Mouse (Mus musculus) CD4-positive helper T cell, adult 2 months (primary cell): Measurements from ENCODE around the gene D17H6S53E.

Experiments used
- DNase-seq: peaks from one replicate; pipeline ENCODE4 v3.0.0-alpha.2; 2012; ENCODE audit warnings: low read depth, missing footprints, low spot score

The D17H6S53E gene

DNA sequence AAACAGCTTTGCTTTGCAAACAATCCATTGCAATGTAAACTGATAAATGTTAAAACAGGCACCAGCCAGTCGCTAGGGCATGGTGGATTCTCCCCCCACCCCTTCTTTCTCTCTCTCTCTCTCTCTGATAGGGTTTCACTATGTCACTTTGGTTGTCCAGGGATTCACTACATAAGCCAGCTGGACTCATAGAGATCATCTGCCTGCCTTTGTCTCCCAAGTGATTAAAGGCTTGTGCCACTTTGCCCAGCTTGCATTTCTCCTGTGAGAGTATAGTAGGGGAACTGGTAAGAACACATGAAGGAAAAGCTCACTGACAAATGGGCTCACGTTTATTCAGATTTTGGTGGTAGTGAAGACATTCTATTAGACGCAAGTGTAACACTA, 6.0 kb downstream of the D17H6S53E start:
- DNase-seq: no peak

DNA sequence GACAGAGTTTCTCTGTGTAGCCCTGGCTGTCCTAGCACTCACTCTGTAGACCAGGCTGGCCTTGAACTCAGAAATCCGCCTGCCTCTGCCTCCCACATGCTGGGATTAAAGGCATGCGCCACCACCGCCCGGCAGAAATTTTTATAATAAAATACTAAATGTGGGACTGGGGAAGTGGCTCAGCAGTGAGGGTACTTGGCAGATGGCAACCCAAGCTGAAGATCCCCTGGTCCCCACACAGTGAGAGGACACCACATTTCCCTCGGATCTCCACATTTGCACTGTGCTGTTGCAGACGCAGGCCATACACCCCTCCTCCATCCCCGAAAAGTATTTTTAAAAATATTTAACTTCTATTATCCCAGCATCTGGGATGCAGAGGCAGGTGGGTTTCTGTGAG, 7.3 kb downstream of the D17H6S53E start:
- DNase-seq: no peak

DNA sequence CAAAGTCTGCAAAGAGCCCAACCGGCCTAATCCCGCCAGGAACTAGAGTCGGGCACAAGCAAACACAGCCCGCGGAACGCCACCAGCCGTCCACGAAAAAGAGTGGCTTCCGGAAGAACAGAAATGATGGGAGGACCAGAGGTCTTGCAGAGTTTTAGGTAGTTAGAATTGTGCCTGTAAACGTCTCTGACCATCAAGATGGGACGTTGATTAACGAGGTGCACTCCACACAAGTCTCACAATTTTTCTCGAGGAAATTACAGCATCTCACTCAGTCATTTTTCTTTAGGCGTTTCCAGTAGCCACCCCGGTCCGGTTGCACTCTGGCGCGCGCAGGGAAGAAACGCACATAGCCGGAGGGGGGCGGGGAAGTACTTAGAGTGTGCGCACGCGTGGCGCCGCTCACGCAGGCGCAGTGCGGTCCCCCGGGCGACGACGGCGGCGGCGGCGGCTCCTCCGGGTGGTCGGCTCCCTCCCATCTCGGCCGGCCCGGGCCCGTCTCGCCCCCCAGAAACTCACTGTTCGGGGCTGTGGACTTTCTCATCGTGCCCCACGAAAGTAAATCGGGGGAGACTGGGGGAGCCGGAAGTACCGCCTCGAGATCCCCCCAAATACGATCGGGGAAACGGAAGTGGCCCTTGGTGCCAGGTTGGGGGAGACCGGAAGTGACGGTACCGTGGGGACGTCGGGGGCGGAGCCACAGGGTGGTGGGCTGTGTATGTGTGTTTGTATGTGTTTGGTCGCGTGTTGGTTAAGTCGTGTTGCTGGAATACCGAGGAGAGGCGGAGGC, 8.8 kb downstream of the D17H6S53E start, which contains the start of gene Bag6:
Gene Bag6 (plus strand): TSS at position 378 of the 790 bp plus-strand sequence.
- peak; percentile 98 for DNase-seq

DNA sequence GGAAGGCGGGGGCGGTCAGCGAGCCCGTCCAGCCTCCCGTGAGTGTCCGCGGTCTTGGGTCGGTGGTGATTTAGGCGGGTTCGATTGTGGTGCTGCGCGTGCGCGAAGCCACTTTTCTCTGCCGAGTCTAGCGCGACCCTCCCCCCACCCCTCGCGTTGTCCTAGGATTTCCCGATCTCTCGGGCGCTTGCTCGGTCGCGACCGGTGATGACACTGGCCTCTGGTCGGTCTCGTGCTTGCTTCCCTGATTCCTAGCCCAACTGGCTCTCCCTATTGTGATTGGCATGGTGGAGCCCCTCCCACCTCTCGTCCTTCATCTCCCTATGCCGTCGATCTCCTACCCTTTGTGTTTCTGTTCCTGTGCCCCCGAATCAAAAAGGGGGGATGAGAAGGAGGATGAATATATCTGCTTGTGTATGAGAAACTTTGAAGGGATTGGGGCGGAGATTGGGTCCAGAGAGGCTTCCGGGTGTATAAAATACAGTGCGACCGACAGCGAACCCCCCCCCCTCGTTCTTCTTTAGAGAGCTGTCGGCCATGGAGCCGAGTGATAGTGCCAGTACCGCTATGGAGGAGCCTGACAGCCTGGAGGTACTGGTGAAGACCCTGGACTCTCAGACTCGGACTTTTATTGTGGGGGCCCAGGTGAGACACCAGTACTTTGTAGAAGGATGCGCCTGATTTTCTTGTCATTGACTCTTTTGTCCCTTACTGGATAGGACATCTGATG, 9.6 kb downstream of the D17H6S53E start:
- DNase-seq: no peak

DNA sequence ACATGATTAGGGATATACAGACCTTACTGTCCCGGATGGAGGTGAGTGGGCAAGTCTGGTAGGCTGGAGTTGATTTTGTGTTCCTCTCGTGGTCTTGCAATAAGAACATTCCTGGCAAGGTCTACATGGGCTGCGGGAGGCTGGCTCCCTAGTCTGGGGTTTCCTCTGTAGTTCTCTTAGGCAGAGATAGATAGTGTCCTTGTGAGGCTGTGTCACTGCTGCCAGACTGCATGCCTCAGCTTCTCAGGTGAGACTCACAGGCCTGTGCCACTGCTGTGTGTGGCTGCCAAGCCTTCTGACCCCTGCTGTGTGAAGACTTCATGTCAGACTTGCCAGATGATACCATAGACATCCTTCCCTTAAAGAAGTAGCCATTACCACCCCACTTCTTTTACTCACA, 13.1 kb downstream of the D17H6S53E start:
- DNase-seq: no peak

DNA sequence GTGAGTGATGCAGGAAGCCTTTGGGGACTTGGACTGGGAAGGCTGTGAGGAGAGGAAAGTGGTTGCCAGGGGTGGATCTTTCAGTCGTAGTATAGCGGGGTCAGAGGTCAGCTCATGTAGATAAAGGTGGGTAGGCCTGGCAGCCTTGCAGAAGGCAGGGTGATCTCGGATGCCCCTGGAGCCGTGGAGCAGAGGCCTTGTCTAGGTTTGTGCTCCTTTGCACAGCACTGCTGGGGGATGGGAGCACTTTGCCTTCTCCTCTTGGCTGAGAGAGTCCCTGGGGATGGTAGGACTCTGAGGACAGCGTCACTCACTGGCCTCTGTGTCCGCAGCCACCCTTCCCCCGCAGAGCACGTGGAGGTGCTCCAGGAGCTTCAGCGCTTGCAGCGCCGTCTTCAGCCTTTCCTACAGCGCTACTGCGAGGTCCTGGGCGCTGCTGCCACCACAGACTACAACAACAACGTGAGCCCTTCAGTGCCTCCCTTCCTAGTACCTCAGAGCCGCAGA, 14.4 kb downstream of the D17H6S53E start:
- DNase-seq: no peak

DNA sequence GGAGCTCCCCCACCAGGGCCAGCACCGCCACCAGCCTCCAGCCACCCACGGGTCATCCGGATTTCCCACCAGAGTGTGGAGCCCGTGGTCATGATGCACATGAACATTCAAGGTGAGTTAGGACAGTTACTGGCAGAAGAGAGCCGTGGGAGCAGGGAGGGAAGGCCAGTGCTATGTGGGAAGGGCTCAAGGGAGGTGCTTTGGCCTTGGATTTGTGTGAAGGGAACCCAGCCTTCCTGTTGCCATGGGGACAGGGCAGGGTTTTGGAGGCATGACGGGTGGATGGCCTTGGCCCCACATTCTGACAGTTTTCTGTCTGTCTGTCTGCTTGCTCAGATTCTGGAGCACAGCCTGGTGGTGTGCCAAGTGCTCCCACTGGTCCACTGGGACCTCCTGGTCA, 15.8 kb downstream of the D17H6S53E start:
- no peak for DNase-seq

DNA sequence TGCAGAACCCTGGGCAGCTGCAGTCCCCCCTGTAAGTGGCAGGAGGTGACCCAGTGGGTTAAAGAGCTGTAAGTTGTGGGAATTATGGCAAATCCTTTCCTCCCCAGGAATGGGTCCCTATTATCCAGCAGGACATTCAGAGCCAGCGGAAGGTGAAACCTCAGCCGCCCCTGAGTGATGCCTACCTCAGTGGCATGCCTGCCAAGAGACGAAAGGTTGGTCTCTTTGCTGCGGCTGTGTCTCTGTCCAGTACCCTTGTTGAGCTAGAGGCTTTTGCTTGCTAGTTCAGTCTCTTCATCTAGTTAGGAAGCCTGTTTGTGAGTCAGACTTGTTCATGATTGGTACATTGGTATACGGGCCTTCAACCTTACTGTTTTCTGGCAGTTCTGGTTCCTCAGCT, 20.0 kb downstream of the D17H6S53E start:
- DNase-seq: no peak

DNA sequence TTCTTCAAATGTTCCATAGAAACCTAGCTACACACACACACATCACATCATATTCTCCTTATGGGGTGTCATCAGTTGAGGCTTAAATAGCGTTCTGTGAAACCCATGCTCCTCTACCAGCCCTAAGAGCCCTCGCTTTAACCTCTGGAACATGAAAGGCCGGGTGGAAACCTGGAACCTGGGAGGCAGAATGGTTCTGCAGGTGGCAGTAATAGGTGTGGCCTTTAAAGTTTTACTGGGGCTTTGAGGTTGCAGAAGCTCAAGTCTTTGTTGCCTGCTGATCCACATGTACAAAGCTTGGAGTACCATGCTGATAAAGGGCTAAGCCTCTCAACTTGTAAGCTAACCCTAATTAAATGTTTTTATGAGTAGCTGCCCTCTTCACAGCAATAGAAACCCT, 21.2 kb downstream of the D17H6S53E start:
- DNase-seq: no peak

DNA sequence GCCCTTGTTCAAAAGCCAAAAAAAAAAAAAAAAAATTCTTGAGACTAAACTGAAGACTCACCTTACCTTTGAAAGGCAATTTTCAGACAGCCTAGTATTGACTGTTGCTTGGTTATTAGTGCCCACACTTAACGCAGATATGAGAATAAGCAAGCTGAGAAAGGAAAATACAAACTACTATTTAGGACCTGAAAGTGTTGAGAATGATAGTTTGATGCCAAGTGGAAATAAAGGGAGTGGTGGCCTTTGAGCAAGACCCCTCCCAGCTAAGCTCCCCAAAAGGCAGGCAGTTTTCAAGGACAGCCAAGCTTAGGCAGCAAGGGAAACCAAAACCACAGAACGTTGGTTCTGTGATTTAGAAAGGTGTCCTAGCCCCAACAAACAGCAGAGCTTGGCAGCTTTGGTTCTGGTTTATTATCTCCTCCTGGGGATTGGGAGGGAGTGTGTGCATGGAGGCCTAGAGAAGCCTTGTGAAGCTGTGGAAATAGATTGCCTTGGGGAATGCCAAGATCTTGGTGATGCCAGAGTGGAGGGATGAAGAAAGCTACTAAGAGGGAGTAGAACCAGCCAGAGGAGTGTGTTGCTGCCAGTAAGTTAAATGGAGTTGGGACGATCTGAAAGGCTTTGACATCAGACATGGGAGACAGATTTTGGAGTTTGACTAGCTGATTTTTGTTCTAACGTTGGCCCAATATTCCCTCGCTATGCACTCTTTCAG, 21.9 kb downstream of the D17H6S53E start:
- DNase-seq: no peak

DNA sequence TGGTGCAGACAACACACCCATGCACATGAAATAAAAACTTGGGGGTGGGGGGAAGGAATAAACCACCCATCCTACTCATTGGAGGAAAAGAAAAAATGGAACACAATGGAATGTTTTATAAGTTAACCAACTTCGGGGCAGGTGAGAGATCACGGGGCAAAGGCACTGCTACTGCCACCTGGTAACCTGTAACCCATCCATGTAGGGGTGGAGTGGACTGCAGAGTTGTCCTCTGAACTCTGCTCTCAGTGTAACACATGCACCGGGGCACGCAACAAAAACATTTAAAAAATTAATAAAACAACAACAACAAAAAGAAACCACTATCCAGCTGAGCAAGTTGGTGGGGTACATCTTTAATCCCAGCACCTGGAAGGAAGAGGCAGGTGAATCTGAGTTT, 25.9 kb downstream of the D17H6S53E start:
- DNase-seq: no peak

DNA sequence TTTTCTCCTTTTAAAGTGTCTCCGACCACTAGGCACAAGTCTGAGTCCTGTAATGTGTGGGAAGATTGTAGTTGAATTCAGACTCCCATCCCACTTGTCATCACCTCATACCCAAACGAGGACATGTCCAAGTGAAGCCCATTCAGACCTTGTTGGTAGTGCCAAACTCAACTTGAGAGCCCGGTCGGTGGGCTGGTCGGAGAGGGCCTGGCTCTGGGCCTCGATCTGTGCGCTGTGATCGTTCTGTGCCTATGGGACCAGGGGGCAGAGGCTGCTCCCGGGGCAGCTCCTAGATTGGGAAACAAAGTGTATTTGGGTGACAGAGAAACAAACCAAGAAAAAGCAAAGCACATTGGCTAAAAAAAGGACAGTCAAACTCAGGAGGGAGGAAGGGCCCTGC, 26.9 kb downstream of the D17H6S53E start:
- DNase-seq: no peak

DNA sequence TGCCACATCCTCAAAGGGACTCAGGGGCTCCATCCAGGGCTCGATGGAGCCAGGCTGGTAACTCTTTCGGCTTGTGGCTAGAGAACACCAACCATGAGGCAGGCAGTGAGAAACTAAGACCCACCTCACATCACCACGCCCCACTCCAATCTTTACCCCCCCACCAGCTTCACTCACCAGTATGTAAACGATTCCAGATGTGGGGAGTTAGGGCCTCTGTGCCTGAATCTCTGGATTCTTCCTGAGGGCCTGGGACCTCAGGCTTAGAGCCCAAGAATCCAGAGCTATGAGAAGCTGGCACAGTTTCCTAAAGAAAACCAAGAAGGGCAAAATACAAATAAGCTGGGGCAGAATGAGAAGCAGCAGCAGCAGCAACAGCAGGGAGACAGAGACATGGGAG, 27.8 kb downstream of the D17H6S53E start:
- DNase-seq: no peak

DNA sequence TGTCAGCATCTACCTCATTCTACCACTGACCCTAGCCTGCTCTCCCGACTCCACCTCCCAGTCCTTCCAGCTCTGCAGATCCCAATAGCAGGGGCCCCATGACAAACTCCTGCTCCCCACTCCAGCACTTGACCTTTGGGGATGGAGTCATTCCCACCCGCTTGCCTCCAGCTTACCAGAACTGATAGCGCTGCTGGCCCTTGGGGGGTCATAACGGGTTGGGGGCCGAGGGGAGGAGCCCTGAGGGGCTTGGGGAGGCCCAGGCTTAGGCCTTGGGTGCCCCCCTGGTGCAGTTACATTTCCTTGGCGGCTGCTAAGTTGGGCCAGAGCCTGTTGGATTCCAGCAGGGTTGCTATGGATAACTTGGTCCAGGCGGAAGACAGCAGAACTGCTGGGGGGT, 28.4 kb downstream of the D17H6S53E start:
- DNase-seq: no peak

DNA sequence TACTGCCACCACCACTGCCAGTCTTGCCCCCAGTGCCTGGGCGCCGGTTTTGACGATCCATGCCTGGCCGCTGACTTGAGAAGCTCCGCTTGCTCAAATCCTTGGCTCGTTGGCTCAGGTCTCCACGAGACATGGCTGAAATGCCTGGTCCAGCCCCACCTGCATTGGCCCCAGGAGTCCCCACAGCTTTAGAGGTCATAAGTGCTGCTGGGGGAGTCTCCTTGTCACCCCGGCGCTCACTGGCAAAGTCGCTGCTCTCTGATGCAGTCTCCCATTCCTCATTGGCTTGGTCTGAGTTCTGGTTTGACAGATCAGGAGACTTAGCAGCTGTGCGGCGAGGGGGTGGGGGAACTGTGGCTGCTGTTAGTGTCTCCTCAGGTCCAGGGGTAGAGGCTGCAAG, 29.3 kb downstream of the D17H6S53E start:
- DNase-seq: no peak

DNA sequence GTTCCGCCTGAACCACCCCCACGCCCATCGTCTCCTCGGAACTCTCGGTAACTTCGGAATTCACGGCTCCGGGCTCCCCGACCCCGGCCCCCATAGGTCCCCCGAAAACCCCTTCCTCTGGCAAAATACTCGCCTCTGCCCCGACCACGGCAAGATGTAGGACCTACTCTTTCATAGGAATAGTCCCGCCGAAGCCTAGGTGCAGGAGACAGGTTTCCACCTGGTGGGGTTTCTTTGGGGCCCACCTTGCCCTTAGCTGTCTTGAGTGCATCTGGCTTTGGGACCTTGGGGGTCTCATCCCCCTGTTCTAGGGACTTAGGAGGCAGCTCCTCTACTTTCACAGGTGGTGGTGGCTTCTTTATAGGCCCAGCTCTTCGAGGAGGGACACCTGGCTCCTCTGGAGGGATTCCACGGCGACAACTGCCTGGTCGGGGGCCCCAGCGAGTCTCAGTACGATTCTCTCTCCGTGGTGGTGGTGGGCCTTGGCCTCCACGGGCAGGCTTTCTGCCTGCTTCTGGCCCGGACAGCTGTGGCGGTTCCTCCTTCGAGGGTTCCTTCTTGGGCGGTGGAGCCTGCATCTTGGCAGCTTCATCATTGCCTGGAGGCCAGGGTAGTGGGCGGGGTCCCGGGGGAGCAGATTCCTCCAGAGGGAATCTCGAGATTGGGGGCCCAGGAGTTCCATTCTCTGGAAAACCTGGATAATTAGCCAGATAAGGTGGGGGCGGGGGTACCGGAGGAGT, 30.5 kb downstream of the D17H6S53E start:
- DNase-seq: no peak

DNA sequence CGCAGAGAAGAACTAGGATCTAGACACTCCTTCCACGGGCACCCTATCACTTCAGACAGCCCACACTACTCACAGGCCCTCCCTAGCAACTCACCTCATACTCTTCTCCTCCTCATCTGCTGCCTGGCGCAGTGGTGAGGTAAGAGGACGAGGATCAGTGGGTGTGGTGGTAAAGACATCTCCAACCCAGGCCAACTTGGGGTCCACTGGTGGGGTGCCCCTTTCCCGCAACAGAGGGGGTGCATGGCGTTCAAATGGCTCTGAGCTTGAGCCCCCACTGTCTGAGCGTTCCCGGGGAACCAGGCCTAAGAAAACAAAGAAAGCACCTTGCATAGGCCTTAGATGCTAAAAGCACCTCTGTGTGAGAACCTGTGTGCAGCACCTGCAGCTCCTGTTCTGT, 31.1 kb downstream of the D17H6S53E start:
- DNase-seq: no peak

DNA sequence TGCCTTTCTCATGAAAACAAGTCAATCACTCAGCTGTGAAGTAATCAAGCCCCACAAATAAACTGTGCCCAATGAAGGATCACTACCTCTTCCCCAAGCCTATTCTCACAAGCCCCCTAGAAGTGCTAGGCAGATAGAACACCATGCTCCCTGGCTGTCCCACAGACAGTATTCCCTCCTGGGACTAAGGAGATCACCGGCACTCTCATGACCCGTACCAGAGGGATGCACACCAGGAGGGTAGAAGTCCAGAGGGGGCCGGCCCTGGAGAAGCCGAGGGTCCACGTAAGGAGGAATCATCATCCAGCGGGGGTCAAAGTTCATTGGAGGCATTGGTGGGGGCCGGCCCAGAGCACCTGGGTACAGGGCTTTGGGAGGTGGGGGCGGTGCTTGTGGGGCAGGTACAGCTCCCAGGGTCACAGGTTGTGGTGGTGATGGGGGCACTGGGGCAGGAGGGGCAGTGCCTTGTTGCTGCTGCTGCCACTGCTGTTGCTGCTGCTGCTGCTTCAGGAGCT, 31.5 kb downstream of the D17H6S53E start:
- DNase-seq: no peak

DNA sequence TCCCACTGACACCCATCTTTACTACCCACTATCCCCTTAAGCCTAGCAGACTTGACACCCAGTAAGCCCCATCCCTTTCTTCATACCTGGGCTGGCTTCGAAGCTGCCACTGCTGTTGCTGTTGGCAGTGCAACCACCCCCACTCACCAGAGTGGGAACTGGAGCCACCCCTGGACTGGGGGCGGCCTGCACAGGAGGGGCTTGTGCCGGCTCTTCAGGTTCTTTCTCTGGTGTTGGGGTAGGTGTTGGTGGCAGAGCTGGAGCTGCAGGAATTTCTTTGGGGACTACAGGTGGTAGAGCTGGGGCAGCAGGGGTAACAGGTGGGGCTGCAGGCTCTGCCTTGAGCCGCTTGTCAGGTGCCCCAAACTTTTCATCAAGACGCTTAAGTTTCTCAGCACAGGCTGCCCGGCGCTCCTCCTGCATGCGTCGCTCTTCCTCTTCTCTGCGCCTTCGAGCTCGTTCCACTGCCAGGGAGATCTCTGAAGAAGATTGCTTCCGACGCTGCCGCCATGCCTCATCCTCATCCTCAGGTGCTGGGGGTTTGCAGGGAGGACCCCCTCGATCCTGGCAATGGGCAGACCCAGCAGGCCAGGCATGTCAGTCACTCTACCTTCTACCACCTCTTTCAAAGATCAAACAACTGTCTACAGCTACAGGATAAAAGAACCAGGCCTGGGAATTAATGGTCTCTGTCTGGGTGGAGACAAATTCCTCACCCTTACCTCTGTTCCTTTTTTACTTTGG, 32.8 kb downstream of the D17H6S53E start:
- DNase-seq: no peak

DNA sequence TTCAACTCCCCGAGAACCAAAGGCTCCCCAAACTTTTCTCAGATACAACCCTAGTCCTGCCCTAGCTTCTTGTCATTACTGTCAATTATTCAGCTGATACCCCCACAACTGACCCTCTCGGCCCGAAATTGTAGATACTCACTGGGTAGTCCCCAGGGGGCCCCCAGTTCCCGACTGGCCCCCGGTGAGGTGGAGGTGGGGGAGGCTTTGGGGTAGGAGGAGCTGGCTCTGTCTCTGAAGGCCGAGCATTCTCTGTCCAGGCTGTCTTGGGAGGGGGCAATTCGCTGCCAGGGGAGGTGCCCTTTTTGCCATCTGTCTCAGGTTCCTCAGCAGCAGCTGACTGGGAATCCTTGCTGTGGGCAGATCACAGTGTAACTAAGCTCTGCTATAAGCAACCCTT, 33.5 kb downstream of the D17H6S53E start:
- no peak for DNase-seq

DNA sequence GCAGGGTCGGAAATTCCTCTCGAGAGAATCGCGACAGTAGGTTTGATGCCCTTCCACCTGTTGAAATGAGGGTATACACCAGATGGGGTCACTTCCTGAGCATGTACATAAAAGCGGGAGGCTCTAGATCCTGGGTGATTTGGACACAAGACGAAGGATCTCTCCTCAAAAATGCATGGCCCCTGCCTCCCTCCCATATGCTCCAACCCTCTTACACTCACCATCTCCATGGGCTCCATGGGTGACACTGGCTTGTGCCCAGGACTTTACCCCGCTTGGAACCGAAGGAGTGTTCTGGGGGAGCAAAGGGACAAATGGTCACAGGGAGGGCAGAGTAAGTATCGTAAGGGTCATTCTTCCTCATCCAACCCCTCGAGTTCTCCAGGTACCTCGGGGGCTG, 35.2 kb downstream of the D17H6S53E start:
- no peak for DNase-seq
